Mouse (Mus musculus) brain, embryonic 18.5 days (tissue): ENCODE results near the gene Tchh.
"Not testable (repeated sequence)": the region's sequence is repeated elsewhere in the genome, so short reads cannot be mapped to it uniquely, and the experiment has no call there.

Experiments used
- DNase-seq: peaks from one replicate; pipeline ENCODE4 v3.0.0-alpha.2; 2012; ENCODE audit warnings: low read depth, low spot score

Gene Tchh

DNA sequence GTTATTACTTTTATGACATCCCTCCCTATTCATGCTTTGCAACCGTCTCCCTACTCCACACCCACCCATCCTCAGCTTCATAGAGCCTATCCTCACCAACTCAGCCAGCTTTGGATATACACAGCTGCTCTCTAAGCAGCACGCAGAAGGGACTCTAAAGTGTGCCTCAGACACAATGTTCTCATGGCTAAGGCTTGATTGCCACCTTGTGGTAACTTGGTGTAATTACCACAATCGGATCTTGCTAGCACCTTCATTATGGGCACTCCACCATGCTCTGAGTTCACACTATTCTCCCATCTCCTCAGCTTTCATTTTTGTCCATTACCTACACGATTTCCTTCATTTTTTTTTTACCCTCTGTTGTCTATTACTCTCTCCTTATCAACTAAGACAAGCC lies 51.9 kb downstream of the Tchh start:
- peak; percentile 62 for DNase-seq

- not testable (repeated sequence) for DNase-seq
Observed at GRCm38 (mm10) chr3:93494774-93495173, 52.6 kb downstream of the Tchh start.

DNA sequence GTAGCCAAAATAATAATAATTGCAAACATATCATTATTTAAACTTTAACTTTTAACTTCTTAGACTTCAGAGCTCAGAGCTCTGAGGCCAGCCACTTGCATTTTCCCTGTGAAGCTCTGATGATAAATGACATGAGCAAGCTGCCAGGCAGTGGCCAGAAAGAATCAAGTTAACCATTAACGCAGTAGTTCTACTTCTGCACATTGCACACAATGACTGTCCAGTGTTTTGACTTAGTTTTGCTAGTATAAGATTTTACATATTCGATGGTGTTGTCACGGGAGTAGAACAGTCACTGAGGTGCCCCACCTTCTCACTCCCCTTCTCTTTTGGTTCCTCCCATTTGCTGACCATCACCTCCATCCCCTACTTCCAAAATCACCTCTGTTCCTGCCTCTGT lies 55.0 kb downstream of the Tchh start:
- DNase-seq, result no peak
